Mouse (Mus musculus) gastrocnemius, adult 18-20 months (tissue): ENCODE measurements at regions not wholly inside any gene's neighbourhood (a gene's known extent, or its start where the extent isn't known, plus 50 kb on each side); places are given as distances from the start of the nearest gene placed in this dataset.

Experiments used
- DNase-seq: peaks from one replicate; pipeline ENCODE4 v3.0.0; 2021; ENCODE audit warnings: low spot score

DNA sequence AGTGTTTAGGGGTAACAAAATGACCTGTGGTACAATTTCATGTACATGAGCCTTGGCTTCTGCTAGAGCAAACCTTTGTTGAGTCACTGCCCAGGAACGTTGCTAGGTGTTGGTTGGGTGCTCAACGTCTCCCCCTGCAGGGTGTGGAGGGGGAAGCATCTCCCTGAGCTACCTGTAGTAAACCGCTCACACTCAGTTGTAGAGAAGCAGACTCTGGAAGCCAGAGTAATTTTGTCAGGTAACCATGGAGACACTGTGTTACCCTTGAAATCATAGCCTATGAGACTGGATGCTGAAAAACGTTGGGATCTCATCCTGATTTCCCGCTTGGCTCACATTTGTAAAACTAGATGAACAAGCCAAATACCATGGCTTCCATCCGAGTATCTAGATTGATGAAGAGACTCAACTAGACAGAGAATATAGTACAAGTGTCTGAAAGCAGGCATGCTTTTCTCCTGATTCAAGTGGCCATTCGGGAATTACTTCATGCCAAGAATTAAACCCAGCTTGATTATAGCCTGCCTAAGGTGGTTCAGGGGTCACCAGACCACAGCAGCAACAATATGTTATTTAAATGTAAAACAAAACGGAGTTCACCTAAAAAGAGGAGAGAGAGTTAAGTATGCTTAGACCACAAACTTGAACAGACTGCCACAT, 63.7 kb upstream of the Ctla4 start:
- DNase-seq: peak; percentile 40

DNA sequence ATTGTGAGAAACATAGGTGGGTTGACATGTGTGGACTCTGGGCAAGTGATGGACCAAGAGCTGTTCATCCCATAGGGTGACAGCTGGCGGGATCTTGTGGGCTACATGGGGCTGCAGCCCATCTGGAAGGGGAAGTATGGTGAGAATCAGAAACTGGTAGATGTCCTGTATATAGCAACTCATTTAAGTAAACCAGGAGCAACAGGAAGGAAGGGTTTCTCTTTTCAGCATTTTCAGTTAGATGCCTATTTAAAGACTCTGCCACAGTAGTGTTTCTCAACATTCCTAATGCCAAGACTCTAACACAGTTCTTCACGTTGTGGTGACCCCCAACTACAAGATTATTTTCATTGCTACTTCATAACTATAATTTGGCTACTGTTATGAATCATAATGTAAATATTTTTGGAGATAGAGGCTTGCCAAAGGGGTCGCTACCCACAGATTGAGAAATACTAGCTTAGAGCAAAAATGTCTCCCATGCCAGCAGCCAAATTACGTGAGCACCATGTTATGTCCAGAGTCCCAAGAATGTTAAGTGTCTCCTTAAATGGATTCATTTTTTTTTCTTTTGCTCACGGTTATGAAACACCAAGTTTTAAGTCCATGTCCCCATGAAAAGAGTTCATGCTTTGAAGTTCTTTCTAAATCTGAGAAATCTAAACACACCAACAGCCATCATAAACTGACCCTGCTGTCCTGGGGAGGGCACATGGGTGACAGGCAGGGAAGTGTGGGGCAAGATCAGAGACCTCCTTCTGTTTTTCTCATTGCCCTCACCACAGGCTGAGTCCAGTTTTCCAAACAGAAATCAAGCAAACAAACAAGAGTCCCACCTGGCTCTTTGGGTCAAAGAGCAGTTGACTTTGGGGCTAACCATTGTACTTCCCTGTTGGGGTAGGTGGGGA, 62.3 kb upstream of the Ctla4 start:
- no peak for DNase-seq

DNA sequence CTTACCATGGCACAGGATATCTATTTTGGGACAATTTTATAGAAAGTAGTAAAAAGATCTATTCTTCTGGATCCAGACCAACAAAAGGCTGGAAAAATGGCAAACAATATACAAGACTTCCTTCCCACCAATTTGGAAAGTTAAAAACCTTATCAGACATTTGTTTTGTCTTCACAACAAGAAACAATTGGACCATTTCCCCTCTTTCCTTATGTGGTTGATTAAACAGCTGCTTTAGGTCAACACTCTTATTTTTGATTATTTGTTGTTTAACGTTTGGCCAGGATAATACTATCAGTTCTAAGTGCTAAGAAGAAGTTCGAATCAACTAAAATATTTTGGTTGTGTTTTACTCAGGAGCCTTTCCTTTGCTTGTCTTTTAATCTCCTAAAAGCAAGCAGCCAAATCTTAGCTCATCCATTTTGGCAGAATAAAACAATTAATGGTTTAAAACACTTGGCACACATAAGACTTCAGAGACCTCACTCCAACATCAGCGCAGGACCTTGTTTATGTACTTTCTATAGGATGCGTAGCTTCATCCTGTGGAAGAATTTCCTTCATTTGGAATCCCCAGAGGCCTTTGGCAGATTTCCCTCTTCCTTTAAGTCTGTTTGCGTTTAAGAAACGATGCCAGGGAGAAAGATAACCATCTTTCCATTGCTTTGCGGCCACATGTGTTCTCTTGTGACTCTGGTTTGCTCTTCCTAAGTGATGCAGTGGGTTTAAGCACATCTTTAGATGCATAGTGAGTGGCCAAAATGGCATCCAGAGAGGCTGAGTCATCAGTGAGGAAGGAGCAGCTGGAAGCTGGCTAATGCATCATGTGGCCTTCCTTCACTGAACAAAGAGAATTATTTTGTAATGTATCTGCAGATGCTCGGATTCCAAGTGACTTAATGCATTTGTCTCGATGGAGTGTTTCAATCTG, 61.3 kb upstream of the Ctla4 start:
- DNase-seq: peak; percentile 40

DNA sequence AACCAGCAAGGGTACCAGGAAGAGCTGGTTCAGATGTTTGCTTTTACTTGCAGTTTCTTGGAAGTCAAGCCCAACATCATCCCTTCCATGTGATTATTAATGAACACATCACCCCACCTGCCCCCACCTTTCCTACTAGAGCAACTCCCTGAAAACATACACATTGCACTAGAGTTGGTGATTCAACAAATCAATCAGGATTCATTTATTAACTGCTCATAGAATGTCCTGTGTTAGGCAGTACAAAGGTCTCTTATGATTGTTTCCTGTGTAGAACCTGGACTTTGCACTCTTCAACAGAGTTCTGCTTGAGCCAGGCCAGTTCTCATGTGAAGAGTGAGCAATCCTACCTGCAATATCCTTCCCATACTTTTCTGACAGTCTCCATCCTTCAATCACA, 59.8 kb upstream of the Ctla4 start:
- DNase-seq: no peak

DNA sequence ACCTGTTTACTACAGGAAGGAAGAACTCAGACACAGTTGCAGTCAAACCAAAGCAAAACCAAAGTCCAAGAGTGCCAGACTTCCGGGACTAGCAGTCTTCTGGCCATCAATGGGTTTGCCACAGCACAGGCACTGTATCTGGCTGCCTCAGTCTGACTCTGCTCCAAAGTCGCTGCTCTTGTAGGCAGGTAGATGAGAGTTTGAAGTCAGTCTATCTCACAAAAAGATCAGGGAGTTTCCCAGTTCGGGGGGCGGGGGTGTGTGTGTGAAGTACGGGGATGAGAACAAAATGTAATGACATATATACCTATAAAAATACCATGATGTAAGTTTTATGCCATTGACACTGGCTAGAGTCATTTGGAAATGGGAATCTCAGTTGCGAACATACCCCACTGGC, 58.6 kb upstream of the Ctla4 start:
- DNase-seq: no peak

DNA sequence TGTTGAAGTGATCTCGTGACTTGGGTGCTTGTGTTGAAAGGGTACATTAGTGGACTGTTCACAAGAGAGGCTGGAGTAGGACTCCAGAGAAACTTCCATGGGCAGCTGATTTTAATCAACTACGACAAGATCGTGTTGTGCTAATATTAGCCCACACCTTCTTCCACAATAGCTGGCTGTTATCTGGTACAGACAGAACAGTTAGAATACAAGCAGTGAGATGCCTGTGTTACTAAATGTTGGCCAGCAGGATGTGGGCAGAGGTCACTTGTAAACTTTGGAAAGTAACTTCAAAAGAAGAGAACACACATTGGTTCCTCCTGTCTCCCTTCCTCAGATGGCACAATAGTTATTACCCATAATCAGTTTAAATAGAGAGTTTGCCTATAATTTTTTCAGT, 57.0 kb upstream of the Ctla4 start:
- no peak for DNase-seq

DNA sequence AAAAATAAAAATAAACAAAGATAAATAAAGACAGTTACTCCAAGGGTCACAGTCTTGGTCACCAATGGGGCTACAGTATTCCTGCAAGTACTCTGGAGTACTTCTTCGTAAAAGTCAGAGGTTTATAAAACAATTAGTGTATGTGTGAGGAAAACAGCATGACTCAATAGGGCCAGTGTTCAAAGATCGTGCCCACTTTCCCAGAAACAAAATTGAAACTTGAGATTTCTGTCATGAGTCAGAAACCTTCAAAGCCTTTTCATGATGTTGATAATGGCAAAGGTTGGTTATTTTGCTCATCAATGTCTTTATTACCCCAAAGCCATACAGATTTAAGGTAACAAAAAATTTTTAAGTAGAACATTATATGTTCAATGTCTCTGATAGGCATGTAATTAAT, 53.1 kb upstream of the Ctla4 start:
- no peak for DNase-seq
